Comparison of ENCODE assay signal across 9 mouse cellular contexts in genomic region chr6:118845829-118846228, GRCm38 (mm10).
DNase-seq lines count a peak whose midpoint lies in the region; ATAC-seq lines count a peak whose summit lies in the region.
"Had no signal": no experiment of that assay in that cellular context is flagged by ENCODE, and none has a peak within 500 bp of the region (broad histone marks: within the 10 kb centered on the region; RNA-seq: fewer than 3 reads in every experiment).

No protein-coding gene starts in this region.

- H3K27ac ChIP-seq in heart, embryonic 15.5 days = no peak overlapping the region; the same call in 1 of the 2 replicates
- no peak overlapping the region for H3K27ac ChIP-seq in hindbrain, embryonic 16.5 days (ENCODE audit: low read depth, low read length)
- H3K27ac ChIP-seq in midbrain, embryonic 11.5 days (ENCODE audit: low read depth, low read length) = no peak overlapping the region

- 25% methylated on average over 2 of the region's 2 CpGs for WGBS in heart, embryonic 15.5 days
- WGBS in hindbrain, embryonic 16.5 days = 4% methylated on average over 2 of the region's 2 CpGs
- WGBS in midbrain, embryonic 11.5 days = 28% methylated on average over 2 of the region's 2 CpGs

- H3K4me1 ChIP-seq in heart, embryonic 15.5 days (replicated peaks) = peaks cover 85% of the 10 kb centered on the region
- H3K4me1 ChIP-seq in hindbrain, embryonic 16.5 days (ENCODE audit: control insufficient read depth, insufficient read depth, low read depth, low read length) = peaks cover 16% of the 10 kb centered on the region
- H3K4me1 ChIP-seq in midbrain, embryonic 11.5 days (ENCODE audit: control insufficient read depth, insufficient read depth, low read length) = 0 out of 2 replicates have a peak, but pooled peaks cover 5% of the 10 kb centered on the region

- no peak overlapping the region for H3K4me3 ChIP-seq in heart, embryonic 15.5 days
- H3K4me3 ChIP-seq in hindbrain, embryonic 16.5 days (ENCODE audit: low read length) = no peak overlapping the region
- H3K4me3 ChIP-seq in midbrain, embryonic 11.5 days (ENCODE audit: low read depth, low read length) = no peak overlapping the region
- H3K4me3 ChIP-seq: myocyte had no signal

- H3K27me3 ChIP-seq in heart, embryonic 15.5 days = no peaks in the 10 kb centered on the region
- H3K27me3 ChIP-seq in hindbrain, embryonic 16.5 days (replicated peaks; ENCODE audit: control insufficient read depth, insufficient read depth, low read length) = no peaks in the 10 kb centered on the region
- H3K27me3 ChIP-seq in midbrain, embryonic 11.5 days (ENCODE audit: control insufficient read depth, insufficient read depth, low read length) = no peaks in the 10 kb centered on the region

- no peaks in the 10 kb centered on the region for H3K36me3 ChIP-seq in heart, embryonic 15.5 days
- H3K36me3 ChIP-seq in hindbrain, embryonic 16.5 days (ENCODE audit: control insufficient read depth, insufficient read depth, low read length) = no peaks in the 10 kb centered on the region
- no peaks in the 10 kb centered on the region for H3K36me3 ChIP-seq in midbrain, embryonic 11.5 days (ENCODE audit: control insufficient read depth, insufficient read depth, low read length)

- H3K9me3 ChIP-seq in heart, embryonic 15.5 days (replicated peaks) = no peaks in the 10 kb centered on the region
- no peaks in the 10 kb centered on the region for H3K9me3 ChIP-seq in hindbrain, embryonic 16.5 days (ENCODE audit: control insufficient read depth, low read length)
- H3K9me3 ChIP-seq in midbrain, embryonic 11.5 days (ENCODE audit: control insufficient read depth, low read length) = no peaks in the 10 kb centered on the region

- no peak for DNase-seq in heart, postnatal 36 days
- DNase-seq in Muller cell, postnatal 12 days (ENCODE audit: inconsistent ontology term) = peak; percentile 80
- DNase-seq in midbrain, embryonic 11.5 days (ENCODE audit: low spot score, missing footprints) = no peak
- no peak for DNase-seq in natural killer cell, adult 2 months (ENCODE audit: low spot score in 2 of 2)
- DNase-seq in thymus, postnatal 25 days = no peak

- peak; percentile 50; the same call in 1 of the 2 replicates for ATAC-seq in heart, embryonic 15.5 days (replicated peaks; ENCODE audit: insufficient number of reproducible peaks, insufficient read depth, low FRiP score, low read depth)
- ATAC-seq in common myeloid progenitor, adult 5-6 weeks (replicated peaks; ENCODE audit: low read depth, poor library complexity, severe bottlenecking) = peak; percentile 75
- peak; percentile 52 for ATAC-seq in hindbrain, embryonic 16.5 days
- ATAC-seq in midbrain, embryonic 11.5 days (ENCODE audit: low FRiP score) = peak; percentile 50

- no peak overlapping the region for H3K9ac ChIP-seq in heart, embryonic 15.5 days
- no peak overlapping the region for H3K9ac ChIP-seq in hindbrain, embryonic 16.5 days (ENCODE audit: low read depth, low read length)
- H3K9ac ChIP-seq in midbrain, embryonic 11.5 days (ENCODE audit: low read length) = no peak overlapping the region

- intact Hi-C loops in heart, postnatal 36 days (cut with DNase I) = no loop called here

- H3K4me2 ChIP-seq in heart, embryonic 15.5 days = no peak overlapping the region
- H3K4me2 ChIP-seq in hindbrain, embryonic 16.5 days (ENCODE audit: low read length) = no peak overlapping the region
- no peak overlapping the region for H3K4me2 ChIP-seq in midbrain, embryonic 11.5 days
